Mouse (Mus musculus): ENCODE data around the gene Foxn3. TPM values are rescaled to one million over a fixed set of nuclear protein-coding genes. Genes with fewer than 3 reads are reported as not detected.

The Foxn3 gene
- polyA plus RNA-seq, 1 experiment from 2014 or later: 94.3 TPM

DNA sequence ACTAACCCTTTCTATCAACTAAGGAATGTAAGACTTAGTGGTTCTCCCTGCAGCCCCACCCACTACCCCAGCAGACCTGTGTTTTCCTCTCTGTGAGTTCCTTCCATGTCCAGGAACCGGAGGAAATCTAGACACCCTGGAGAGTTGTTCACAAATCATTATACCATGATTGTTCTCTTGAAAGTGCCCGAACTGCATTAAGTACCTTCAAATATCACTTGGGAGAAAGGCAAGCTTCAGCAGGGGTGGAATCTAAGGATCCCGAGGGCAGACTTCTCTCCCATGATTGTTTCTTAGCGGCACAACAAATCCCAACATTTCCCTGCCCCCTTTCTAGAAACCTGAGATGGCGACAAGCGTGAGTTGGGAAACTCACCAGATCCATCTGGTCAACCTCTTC is 247.5 kb downstream of the Foxn3 start:
- Histone ChIP-seq H3K27ac (ENCODE audit: low read length) (no peak overlapping the region), H3K9ac (replicated peaks; ENCODE audit: low read depth) (no peak overlapping the region), H3K4me3 (ENCODE audit: low read depth, low read length) (no peak overlapping the region), H3K9me3 (ENCODE audit: low read length) (no peaks in the 10 kb centered on the region), H3K36me3 (ENCODE audit: insufficient read depth, low read length) (no peaks in the 10 kb centered on the region), H3K27me3 (replicated peaks; ENCODE audit: insufficient read depth, low read length) (no peaks in the 10 kb centered on the region), H3K4me2 (replicated peaks; ENCODE audit: low read depth, low read length) (no peak overlapping the region), H3K4me1 (ENCODE audit: insufficient read depth, low read depth, low read length) (peaks cover 9% of the 10 kb centered on the region; the same call in 1 of the 2 replicates)
- ATAC-seq: no peak
- 71% methylated on average over 6 of the region's 6 CpGs for WGBS
- no peak for TF ChIP-seq CTCF (IDR thresholded peaks at IDR 0.05)
- no peak for TF ChIP-seq EP300 (IDR thresholded peaks at IDR 0.05)
- no peak for DNase-seq (ENCODE audit: low spot score)

DNA sequence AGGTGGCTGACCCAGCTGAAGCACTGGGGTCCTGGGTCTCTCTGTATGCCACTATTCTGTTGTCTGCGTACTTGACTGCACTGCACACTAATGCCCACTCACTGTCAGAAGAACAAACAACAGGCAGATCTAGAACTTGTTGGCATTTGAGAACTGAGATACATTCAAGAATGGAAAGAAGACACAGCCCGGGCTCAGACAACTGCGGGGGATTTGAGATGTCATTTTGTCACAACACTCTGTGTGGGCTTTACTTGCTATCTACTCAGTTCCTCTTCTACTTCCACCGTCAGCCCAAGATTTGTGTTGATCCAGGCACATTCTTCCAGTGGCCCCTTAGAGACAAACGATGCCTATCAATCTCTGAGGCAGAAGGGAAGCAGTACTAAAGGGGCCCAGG is 248.6 kb downstream of the Foxn3 start:
- Histone ChIP-seq H3K27me3 (replicated peaks; ENCODE audit: insufficient read depth, low read length) (no peaks in the 10 kb centered on the region), H3K4me2 (replicated peaks; ENCODE audit: low read depth, low read length) (no peak overlapping the region), H3K9ac (replicated peaks; ENCODE audit: low read depth) (no peak overlapping the region), H3K36me3 (ENCODE audit: insufficient read depth, low read length) (no peaks in the 10 kb centered on the region), H3K9me3 (ENCODE audit: low read length) (no peaks in the 10 kb centered on the region), H3K27ac (ENCODE audit: low read length) (no peak overlapping the region), H3K4me1 (ENCODE audit: insufficient read depth, low read depth, low read length) (peaks cover 4% of the 10 kb centered on the region; the same call in 1 of the 2 replicates), H3K4me3 (ENCODE audit: low read depth, low read length) (no peak overlapping the region)
- 74% methylated on average over 5 of the region's 5 CpGs for WGBS
- no peak for DNase-seq (ENCODE audit: low spot score)
- TF ChIP-seq CTCF (IDR thresholded peaks at IDR 0.05): no peak
- no peak for TF ChIP-seq EP300 (IDR thresholded peaks at IDR 0.05)
- ATAC-seq: no peak

DNA sequence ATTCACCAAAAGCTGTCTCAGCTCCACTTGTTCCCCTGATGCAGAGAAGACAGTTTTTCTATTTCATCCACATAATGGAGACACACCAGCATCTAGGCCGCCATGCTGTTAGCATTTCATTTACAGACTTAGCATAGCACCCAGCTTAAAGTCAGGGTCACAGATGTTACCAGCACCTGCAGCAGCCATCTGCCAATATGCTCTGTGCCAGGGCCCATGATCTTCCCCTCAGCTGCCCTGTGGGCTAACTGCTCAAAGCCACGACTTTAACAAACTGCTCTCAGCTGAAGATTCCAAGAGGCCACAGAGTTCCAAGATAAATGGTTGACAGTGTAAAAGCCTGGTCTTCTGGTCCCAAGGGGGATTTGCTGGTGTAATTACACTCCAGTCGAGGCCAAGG is 252.1 kb downstream of the Foxn3 start:
- no peak for ATAC-seq
- Histone ChIP-seq H3K9me3 (ENCODE audit: low read length) (no peaks in the 10 kb centered on the region), H3K27ac (ENCODE audit: low read length) (no peak overlapping the region), H3K36me3 (ENCODE audit: insufficient read depth, low read length) (no peaks in the 10 kb centered on the region), H3K27me3 (replicated peaks; ENCODE audit: insufficient read depth, low read length) (no peaks in the 10 kb centered on the region), H3K4me3 (ENCODE audit: low read depth, low read length) (no peak overlapping the region), H3K4me1 (ENCODE audit: insufficient read depth, low read depth, low read length) (peaks cover 2% of the 10 kb centered on the region; the same call in 1 of the 2 replicates), H3K9ac (replicated peaks; ENCODE audit: low read depth) (no peak overlapping the region), H3K4me2 (replicated peaks; ENCODE audit: low read depth, low read length) (no peak overlapping the region)
- no peak for TF ChIP-seq CTCF (IDR thresholded peaks at IDR 0.05)
- no peak for TF ChIP-seq EP300 (IDR thresholded peaks at IDR 0.05)
- WGBS: 59% methylated on average over 3 of the region's 3 CpGs
- DNase-seq (ENCODE audit: low spot score): no peak

DNA sequence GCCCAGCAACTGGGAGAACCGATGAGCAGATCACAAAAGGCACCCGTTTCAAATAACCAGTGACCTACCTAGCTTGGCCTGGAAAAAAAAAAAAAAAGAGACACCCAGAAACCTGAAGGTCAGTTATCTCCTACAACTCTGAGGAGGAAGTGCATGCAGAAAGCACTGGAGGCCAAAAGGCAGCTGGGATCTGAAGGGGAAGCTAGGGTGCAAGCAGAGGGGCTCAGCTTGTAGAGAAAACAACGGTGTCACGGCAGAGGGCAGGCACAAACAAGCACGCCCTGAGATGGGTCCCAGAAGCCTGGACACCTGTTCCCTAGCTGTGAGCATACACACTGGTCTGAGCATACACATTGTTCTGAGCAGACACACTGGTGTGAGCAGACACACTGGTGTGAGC is 253.4 kb downstream of the Foxn3 start:
- no peak overlapping the region for H3K4me3 ChIP-seq (ENCODE audit: low read depth, low read length)
- TF ChIP-seq EP300 (IDR thresholded peaks at IDR 0.05) (no peak), CTCF (IDR thresholded peaks at IDR 0.05) (no peak)
- H3K27me3 ChIP-seq (replicated peaks; ENCODE audit: insufficient read depth, low read length): no peaks in the 10 kb centered on the region
- H3K9me3 ChIP-seq (ENCODE audit: low read length): no peaks in the 10 kb centered on the region
- H3K4me2 ChIP-seq (replicated peaks; ENCODE audit: low read depth, low read length): no peak overlapping the region
- WGBS: 87% methylated on average over 5 of the region's 5 CpGs
- ATAC-seq (no peak), DNase-seq (ENCODE audit: low spot score) (no peak)
- peaks cover 8% of the 10 kb centered on the region; the same call in 1 of the 2 replicates for H3K4me1 ChIP-seq (ENCODE audit: insufficient read depth, low read depth, low read length)
- no peak overlapping the region for H3K27ac ChIP-seq (ENCODE audit: low read length)
- no peak overlapping the region for H3K9ac ChIP-seq (replicated peaks; ENCODE audit: low read depth)
- H3K36me3 ChIP-seq (ENCODE audit: insufficient read depth, low read length): no peaks in the 10 kb centered on the region

DNA sequence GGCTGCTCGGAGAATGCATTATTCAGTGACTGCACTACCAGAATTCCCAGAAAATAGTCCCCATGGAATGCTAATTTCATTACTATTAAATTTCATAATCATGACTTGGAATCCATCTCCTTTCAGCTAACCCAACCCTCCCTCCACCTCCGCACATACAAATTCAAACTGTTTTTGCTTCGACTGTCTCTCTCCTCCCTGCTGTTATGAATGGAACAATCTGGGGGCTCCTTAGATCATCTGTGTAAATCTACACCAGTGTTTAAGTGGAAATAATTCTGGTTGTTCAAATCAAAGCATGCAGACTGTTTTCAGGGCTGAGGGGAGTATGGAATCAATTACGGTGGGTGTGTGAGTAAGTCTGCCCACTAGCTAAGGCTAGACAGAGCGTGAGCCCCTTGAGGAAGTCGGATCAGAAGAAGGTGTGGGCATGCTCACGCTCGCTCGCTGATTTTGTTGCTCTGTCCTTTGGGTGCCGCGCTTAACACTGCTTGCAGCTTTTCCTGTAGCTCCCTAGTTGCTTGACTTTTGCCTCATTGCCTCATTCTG is 254.8 kb downstream of the Foxn3 start:
- Histone ChIP-seq H3K4me2 (replicated peaks; ENCODE audit: low read depth, low read length) (no peak overlapping the region), H3K27ac (ENCODE audit: low read length) (no peak overlapping the region), H3K4me1 (ENCODE audit: insufficient read depth, low read depth, low read length) (peaks cover 8% of the 10 kb centered on the region; the same call in 1 of the 2 replicates), H3K4me3 (ENCODE audit: low read depth, low read length) (no peak overlapping the region), H3K36me3 (ENCODE audit: insufficient read depth, low read length) (no peaks in the 10 kb centered on the region), H3K27me3 (replicated peaks; ENCODE audit: insufficient read depth, low read length) (no peaks in the 10 kb centered on the region), H3K9me3 (ENCODE audit: low read length) (no peaks in the 10 kb centered on the region), H3K9ac (replicated peaks; ENCODE audit: low read depth) (no peak overlapping the region)
- ATAC-seq (no peak), DNase-seq (ENCODE audit: low spot score) (peak; percentile 10)
- TF ChIP-seq EP300 (IDR thresholded peaks at IDR 0.05): no peak
- no peak for TF ChIP-seq CTCF (IDR thresholded peaks at IDR 0.05)
- WGBS: 86% methylated on average over 11 of the region's 11 CpGs

DNA sequence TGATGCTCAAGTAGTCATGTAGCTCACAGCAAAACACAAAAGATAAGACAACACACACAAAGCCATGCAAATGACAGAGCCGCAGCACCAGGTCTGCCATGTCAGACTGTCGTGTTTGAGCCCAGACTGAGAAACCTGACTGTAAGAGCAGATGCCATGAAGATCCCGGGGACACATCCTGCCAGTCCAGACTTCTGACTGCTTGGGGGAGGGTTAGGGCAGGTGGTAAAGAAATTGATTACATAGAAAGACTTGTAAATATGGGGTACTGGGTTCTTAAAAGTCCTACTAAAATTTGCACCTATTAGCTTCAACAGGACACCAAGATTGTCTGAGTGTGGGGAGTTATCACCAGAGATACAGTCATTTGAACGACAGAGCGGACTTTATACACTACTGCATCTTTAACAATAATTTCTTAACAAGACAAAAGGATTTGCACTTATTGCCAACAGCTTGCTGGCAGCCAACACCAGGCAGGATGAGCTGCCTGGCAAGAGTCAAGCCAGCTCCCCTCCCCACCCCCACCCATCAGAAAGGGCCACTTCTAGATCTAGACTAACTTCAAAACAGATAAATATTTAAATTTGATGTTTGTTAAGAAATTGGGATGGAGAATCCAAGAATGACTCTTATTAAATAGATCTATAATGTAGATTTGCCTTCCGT is 256.7 kb downstream of the Foxn3 start:
- Histone ChIP-seq H3K9ac (replicated peaks; ENCODE audit: low read depth) (no peak overlapping the region), H3K27ac (ENCODE audit: low read length) (no peak overlapping the region), H3K4me1 (ENCODE audit: insufficient read depth, low read depth, low read length) (peaks cover 8% of the 10 kb centered on the region; the same call in 1 of the 2 replicates), H3K4me2 (replicated peaks; ENCODE audit: low read depth, low read length) (no peak overlapping the region), H3K27me3 (replicated peaks; ENCODE audit: insufficient read depth, low read length) (no peaks in the 10 kb centered on the region), H3K4me3 (ENCODE audit: low read depth, low read length) (no peak overlapping the region), H3K9me3 (ENCODE audit: low read length) (no peaks in the 10 kb centered on the region), H3K36me3 (ENCODE audit: insufficient read depth, low read length) (no peaks in the 10 kb centered on the region)
- 49% methylated on average over 6 of the region's 6 CpGs for WGBS
- no peak for TF ChIP-seq EP300 (IDR thresholded peaks at IDR 0.05)
- no peak for TF ChIP-seq CTCF (IDR thresholded peaks at IDR 0.05)
- DNase-seq (ENCODE audit: low spot score) (no peak), ATAC-seq (no peak)
